Mouse (Mus musculus) heart, postnatal 0 days (tissue): ENCODE measurements around the gene Arhgap24. TPM values are rescaled to one million over a fixed set of nuclear protein-coding genes. Genes with fewer than 3 reads are reported as not detected.

ENCODE experiments used
- ATAC-seq: fragments of 200-750 bp; cut with Nextera tagmentation; 2 replicates; pipeline ENCODE4 v1.8.0; 2017; ENCODE audit warnings: low read depth, moderate number of reproducible peaks, moderate library complexity; ENCODE audit not compliant: insufficient read depth
- DNase-seq: peaks from one replicate; pipeline ENCODE4 v3.0.0-alpha.2; 2016; ENCODE audit warnings: low spot score
- H3K27ac ChIP-seq: fragments of 300-500 bp; sonication (generic); 2 replicates; pipeline ENCODE4 v1.5.1; 2014; ENCODE audit warnings: low read depth, mild to moderate bottlenecking
- H3K27me3 ChIP-seq: fragments of 300-500 bp; sonication (generic); 2 replicates; pipeline ENCODE4 v1.6.1; 2014; ENCODE audit warnings: low read length, mixed read lengths; ENCODE audit not compliant: control insufficient read depth, insufficient read depth
- H3K36me3 ChIP-seq: fragments of 300-500 bp; sonication (generic); replicated peaks from 2 replicates; pipeline ENCODE4 v1.6.1; 2014; ENCODE audit warnings: low read length, mixed read lengths; ENCODE audit not compliant: control insufficient read depth, insufficient read depth
- H3K4me1 ChIP-seq: fragments of 300-500 bp; sonication (generic); 2 replicates; pipeline ENCODE4 v1.6.1; 2014; ENCODE audit warnings: antibody characterized with exemption; ENCODE audit not compliant: control insufficient read depth, insufficient read depth
- H3K4me2 ChIP-seq: fragments of 300-500 bp; sonication (generic); 2 replicates; pipeline ENCODE4 v1.6.1; 2014; ENCODE audit warnings: low read depth, mild to moderate bottlenecking, low read length, moderate library complexity
- H3K4me3 ChIP-seq: fragments of 300-500 bp; sonication (generic); 2 replicates; pipeline ENCODE4 v1.5.1; 2014; ENCODE audit warnings: low read depth, low read length
- H3K9ac ChIP-seq: fragments of 300-500 bp; sonication (generic); replicated peaks from 2 replicates; pipeline ENCODE4 v1.6.1; 2014; ENCODE audit warnings: low read depth, low read length, mixed read lengths
- H3K9me3 ChIP-seq: fragments of 300-500 bp; sonication (generic); replicated peaks from 2 replicates; pipeline ENCODE4 v1.6.1; 2016; ENCODE audit warnings: low read length; ENCODE audit not compliant: control insufficient read depth
- CTCF ChIP-seq: IDR thresholded peaks from 2 replicates; pipeline ENCODE4 v1.5.1; 2016; ENCODE audit warnings: antibody characterized with exemption, control low read depth, low read depth
- EP300 ChIP-seq: IDR thresholded peaks from 2 replicates; pipeline ENCODE4 v1.6.1; 2016; ENCODE audit warnings: antibody characterized with exemption, low read depth
- WGBS: fragments of 180-500 bp; shearing (Covaris S2); extraction: QIAGEN DNeasy Blood & Tissue Kit; methylation state at CpG from one replicate; pipeline ENCODE4 v1.1.7; 2014; 5-methylcytosine and 5-hydroxymethylcytosine counted together
- polyA plus RNA-seq: library from polyadenylated mRNA; unstranded; fragments of >200 nt; fragmentation: Nextera tagmentation; extraction: Ambion mirVana; gene quantifications from 2 replicates; pipeline ENCODE4 v1.2.1, GENCODE M21; 2015
- total RNA-seq: library from RNA; depleted of rRNA; stranded (reverse); fragments of >200 nt; gene quantifications from 2 replicates; pipeline ENCODE4 v1.2.3, GENCODE M21; 2014; ENCODE audit warnings: low replicate concordance

Arhgap24 gene
- total and polyA plus RNA-seq, 2 experiments from 2014 or later, result 13.0 to 13.4 TPM

GRCm38 (mm10) chr5:102719368-102719972, 238.3 kb downstream of the Arhgap24 start:
- H3K4me2 ChIP-seq, result no peak overlapping the region
- no peak for TF ChIP-seq CTCF
- no peak for TF ChIP-seq EP300
- H3K9ac ChIP-seq, result no peak overlapping the region
- no peaks in the 10 kb centered on the region; the same call in 1 of the 2 replicates for H3K4me1 ChIP-seq
- no peak overlapping the region for H3K4me3 ChIP-seq
- DNase-seq (no peak), ATAC-seq (no peak)
- H3K27me3 ChIP-seq, result no peaks in the 10 kb centered on the region
- no peaks in the 10 kb centered on the region for H3K9me3 ChIP-seq
- WGBS, result 54% methylated on average over 8 of the region's 8 CpGs
- H3K36me3 ChIP-seq, result no peaks in the 10 kb centered on the region
- H3K27ac ChIP-seq, result no peak overlapping the region

DNA sequence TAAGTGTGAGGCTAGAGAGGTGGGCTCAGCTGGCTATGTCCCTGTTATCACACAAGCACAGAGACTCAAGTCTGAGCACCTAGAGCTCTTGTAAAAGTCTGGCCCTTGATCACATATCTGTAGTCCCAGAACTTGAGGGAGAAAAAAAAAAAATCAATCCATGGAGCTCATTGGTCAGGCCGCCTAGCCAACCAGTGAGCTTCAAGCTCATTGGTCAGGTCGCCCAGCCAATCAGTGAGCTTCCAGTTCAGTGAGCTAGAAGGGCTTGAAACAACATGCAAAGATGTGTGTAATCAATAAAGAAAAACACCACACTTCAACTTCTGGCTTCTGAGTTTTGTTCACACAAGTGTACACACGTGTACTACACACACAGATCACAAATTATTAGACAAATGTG, 242.4 kb downstream of the Arhgap24 start:
- no peak overlapping the region for H3K27ac ChIP-seq
- no peak overlapping the region for H3K4me3 ChIP-seq
- H3K4me2 ChIP-seq, result no peak overlapping the region
- no peaks in the 10 kb centered on the region for H3K9me3 ChIP-seq
- WGBS, result 89% methylated on average over 3 of the region's 3 CpGs
- H3K36me3 ChIP-seq, result no peaks in the 10 kb centered on the region
- H3K4me1 ChIP-seq, result peaks cover 5% of the 10 kb centered on the region; the same call in 1 of the 2 replicates
- H3K27me3 ChIP-seq, result no peaks in the 10 kb centered on the region
- ATAC-seq (no peak), DNase-seq (no peak)
- TF ChIP-seq CTCF, result no peak
- no peak for TF ChIP-seq EP300
- no peak overlapping the region for H3K9ac ChIP-seq

GRCm38 (mm10) chr5:102724813-102725348, 243.7 kb downstream of the Arhgap24 start:
- H3K27me3 ChIP-seq, result no peaks in the 10 kb centered on the region
- no peaks in the 10 kb centered on the region for H3K36me3 ChIP-seq
- no peak for TF ChIP-seq EP300
- no peak for TF ChIP-seq CTCF
- H3K4me2 ChIP-seq, result peak overlapping the region; percentile 46
- no peaks in the 10 kb centered on the region for H3K9me3 ChIP-seq
- H3K4me3 ChIP-seq, result peak overlapping the region; percentile 34
- ATAC-seq (no peak), DNase-seq (peak; percentile 6)
- peaks cover 5% of the 10 kb centered on the region; the same call in 1 of the 2 replicates for H3K4me1 ChIP-seq
- 33% methylated on average over 8 of the region's 9 CpGs for WGBS
- H3K9ac ChIP-seq, result no peak overlapping the region
- peak overlapping the region; percentile 40 for H3K27ac ChIP-seq

GRCm38 (mm10) chr5:102725365-102725764, 244.2 kb downstream of the Arhgap24 start:
- Histone ChIP-seq H3K27me3 (no peaks in the 10 kb centered on the region), H3K4me3 (peak overlapping the region; percentile 34), H3K27ac (peak overlapping the region; percentile 40), H3K9me3 (no peaks in the 10 kb centered on the region), H3K4me1 (peaks cover 5% of the 10 kb centered on the region; the same call in 1 of the 2 replicates), H3K36me3 (no peaks in the 10 kb centered on the region), H3K9ac (no peak overlapping the region), H3K4me2 (peak overlapping the region; percentile 46)
- DNase-seq, result no peak
- TF ChIP-seq EP300 (no peak), CTCF (no peak)
- 56% methylated on average over 6 of the region's 6 CpGs for WGBS
- ATAC-seq, result no peak

DNA sequence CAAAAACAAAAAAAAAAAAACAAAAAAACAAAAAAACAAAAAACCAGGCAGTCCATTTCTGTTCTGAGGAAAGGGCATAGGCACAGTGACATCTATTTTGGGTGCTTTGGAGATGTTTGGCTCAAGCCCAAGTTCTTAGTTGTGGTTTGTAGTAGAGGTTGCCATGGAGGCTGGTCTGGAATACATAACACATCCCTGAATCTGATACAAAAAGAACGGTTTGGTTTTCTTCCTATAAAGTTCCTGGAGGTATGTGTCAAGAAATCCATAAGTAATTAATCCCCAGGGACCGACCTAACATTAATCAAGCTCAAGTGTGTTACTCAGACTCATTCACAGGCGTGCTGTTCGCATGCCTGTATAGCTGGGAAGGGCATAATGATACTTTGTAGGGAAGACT, 245.8 kb downstream of the Arhgap24 start:
- ATAC-seq, result no peak

More for the DNA sequence above, 245.8 kb downstream of the Arhgap24 start:
- Histone ChIP-seq H3K9ac (no peak overlapping the region), H3K27me3 (no peaks in the 10 kb centered on the region), H3K27ac (no peak overlapping the region), H3K4me2 (no peak overlapping the region), H3K9me3 (no peaks in the 10 kb centered on the region), H3K36me3 (no peaks in the 10 kb centered on the region), H3K4me1 (peaks cover 5% of the 10 kb centered on the region; the same call in 1 of the 2 replicates), H3K4me3 (no peak overlapping the region)
- peak; percentile 30 for DNase-seq
- WGBS, result 49% methylated on average over 4 of the region's 4 CpGs
- TF ChIP-seq EP300, result no peak
- no peak for TF ChIP-seq CTCF
